Mouse (Mus musculus): ENCODE results near the gene Mrs2. TPM values are rescaled to one million over a fixed set of nuclear protein-coding genes. Genes with fewer than 3 reads are reported as not detected.
"Not testable (repeated sequence)": the region's sequence is repeated elsewhere in the genome, so short reads cannot be mapped to it uniquely, and the experiment has no call there.

The Mrs2 gene
- polyA plus RNA-seq, 1 experiment from 2014 or later, result 19.6 TPM

GRCm38 (mm10) chr13:24989006-24989405, 31.2 kb downstream of the Mrs2 start:
- Histone ChIP-seq H3K4me2 (replicated peaks; ENCODE audit: low read depth, low read length) (no peak overlapping the region), H3K9me3 (ENCODE audit: low read length) (no peaks in the 10 kb centered on the region), H3K36me3 (ENCODE audit: insufficient read depth, low read length) (peaks cover 29% of the 10 kb centered on the region), H3K27ac (ENCODE audit: low read length) (no peak overlapping the region), H3K9ac (replicated peaks; ENCODE audit: low read length) (no peak overlapping the region), H3K4me3 (ENCODE audit: low read length) (no peak overlapping the region), H3K4me1 (ENCODE audit: insufficient read depth, low read length) (peaks cover 3% of the 10 kb centered on the region; the same call in 1 of the 2 replicates), H3K27me3 (ENCODE audit: insufficient read depth, low read length) (no peaks in the 10 kb centered on the region)
- 74% methylated on average over 6 of the region's 6 CpGs for WGBS
- ATAC-seq (ENCODE audit: low FRiP score, low TSS enrichment), result peak; percentile 34; the same call in 1 of the 2 replicates

GRCm38 (mm10) chr13:24988391-24988790, 31.8 kb downstream of the Mrs2 start:
- Histone ChIP-seq H3K9me3 (ENCODE audit: low read length) (no peaks in the 10 kb centered on the region), H3K4me1 (ENCODE audit: insufficient read depth, low read length) (peaks cover 2% of the 10 kb centered on the region; the same call in 1 of the 2 replicates), H3K36me3 (ENCODE audit: insufficient read depth, low read length) (peaks cover 24% of the 10 kb centered on the region), H3K27ac (ENCODE audit: low read length) (no peak overlapping the region), H3K4me2 (replicated peaks; ENCODE audit: low read depth, low read length) (no peak overlapping the region), H3K9ac (replicated peaks; ENCODE audit: low read length) (no peak overlapping the region), H3K27me3 (ENCODE audit: insufficient read depth, low read length) (no peaks in the 10 kb centered on the region), H3K4me3 (ENCODE audit: low read length) (no peak overlapping the region)
- peak; percentile 85; the same call in 1 of the 2 replicates for ATAC-seq (ENCODE audit: low FRiP score, low TSS enrichment)
- WGBS, result 37% methylated on average over 7 of the region's 7 CpGs

- Histone ChIP-seq H3K4me1 (ENCODE audit: insufficient read depth, low read length) (no peaks in the 10 kb centered on the region), H3K4me2 (replicated peaks; ENCODE audit: low read depth, low read length) (no peak overlapping the region), H3K36me3 (ENCODE audit: insufficient read depth, low read length) (0 out of 2 replicates have a peak, but pooled peaks cover 11% of the 10 kb centered on the region), H3K27me3 (ENCODE audit: insufficient read depth, low read length) (no peaks in the 10 kb centered on the region), H3K4me3 (ENCODE audit: low read length) (no peak overlapping the region), H3K27ac (ENCODE audit: low read length) (no peak overlapping the region), H3K9ac (replicated peaks; ENCODE audit: low read length) (no peak overlapping the region), H3K9me3 (ENCODE audit: low read length) (no peaks in the 10 kb centered on the region)
- 70% methylated on average over 2 of the region's 2 CpGs for WGBS
- ATAC-seq (ENCODE audit: low FRiP score, low TSS enrichment), result no peak
These were observed 34.7 kb downstream of the Mrs2 start for GRCm38 (mm10) chr13:24985435-24985834.

- no peak overlapping the region for H3K27ac ChIP-seq (ENCODE audit: low read length)
- no peak for ATAC-seq (ENCODE audit: low FRiP score, low TSS enrichment)
- H3K4me2 ChIP-seq (replicated peaks; ENCODE audit: low read depth, low read length), result no peak overlapping the region
- H3K9me3 ChIP-seq (ENCODE audit: low read length), result no peaks in the 10 kb centered on the region
- H3K27me3 ChIP-seq (ENCODE audit: insufficient read depth, low read length), result no peaks in the 10 kb centered on the region
- no peaks in the 10 kb centered on the region for H3K36me3 ChIP-seq (ENCODE audit: insufficient read depth, low read length)
- H3K4me3 ChIP-seq (ENCODE audit: low read length), result no peak overlapping the region
- H3K4me1 ChIP-seq (ENCODE audit: insufficient read depth, low read length), result no peaks in the 10 kb centered on the region
- 85% methylated on average over 6 of the region's 6 CpGs for WGBS
- H3K9ac ChIP-seq (replicated peaks; ENCODE audit: low read length), result no peak overlapping the region
These were observed 39.1 kb downstream of the Mrs2 start for GRCm38 (mm10) chr13:24981031-24981430.

GRCm38 (mm10) chr13:24977820-24978342, 42.3 kb downstream of the Mrs2 start:
- H3K27me3 ChIP-seq (ENCODE audit: insufficient read depth, low read length), result no peaks in the 10 kb centered on the region
- no peaks in the 10 kb centered on the region for H3K36me3 ChIP-seq (ENCODE audit: insufficient read depth, low read length)
- H3K4me2 ChIP-seq (replicated peaks; ENCODE audit: low read depth, low read length), result no peak overlapping the region
- 80% methylated on average over 5 of the region's 5 CpGs for WGBS
- no peak overlapping the region for H3K9ac ChIP-seq (replicated peaks; ENCODE audit: low read length)
- H3K4me3 ChIP-seq (ENCODE audit: low read length), result no peak overlapping the region
- H3K4me1 ChIP-seq (ENCODE audit: insufficient read depth, low read length), result no peaks in the 10 kb centered on the region
- no peaks in the 10 kb centered on the region for H3K9me3 ChIP-seq (ENCODE audit: low read length)
- no peak for ATAC-seq (ENCODE audit: low FRiP score, low TSS enrichment)
- H3K27ac ChIP-seq (ENCODE audit: low read length), result no peak overlapping the region

- H3K9ac ChIP-seq (replicated peaks; ENCODE audit: low read length), result no peak overlapping the region
- ATAC-seq (ENCODE audit: low FRiP score, low TSS enrichment), result no peak
- no peak overlapping the region for H3K27ac ChIP-seq (ENCODE audit: low read length)
- H3K4me2 ChIP-seq (replicated peaks; ENCODE audit: low read depth, low read length), result no peak overlapping the region
- H3K27me3 ChIP-seq (ENCODE audit: insufficient read depth, low read length), result no peaks in the 10 kb centered on the region
- H3K36me3 ChIP-seq (ENCODE audit: insufficient read depth, low read length), result no peaks in the 10 kb centered on the region
- H3K9me3 ChIP-seq (ENCODE audit: low read length), result no peaks in the 10 kb centered on the region
- H3K4me3 ChIP-seq (ENCODE audit: low read length), result no peak overlapping the region
- H3K4me1 ChIP-seq (ENCODE audit: insufficient read depth, low read length), result no peaks in the 10 kb centered on the region
- WGBS, result 85% methylated on average over 4 of the region's 4 CpGs
These were observed 43.8 kb downstream of the Mrs2 start for GRCm38 (mm10) chr13:24976384-24976783.

GRCm38 (mm10) chr13:24971776-24972175, 48.4 kb downstream of the Mrs2 start:
- H3K4me3 ChIP-seq (ENCODE audit: low read length); H3K27ac ChIP-seq (ENCODE audit: low read length); H3K27me3 ChIP-seq (ENCODE audit: insufficient read depth, low read length); ATAC-seq (ENCODE audit: low FRiP score, low TSS enrichment); H3K4me2 ChIP-seq (replicated peaks; ENCODE audit: low read depth, low read length); H3K36me3 ChIP-seq (ENCODE audit: insufficient read depth, low read length); H3K9ac ChIP-seq (replicated peaks; ENCODE audit: low read length); H3K9me3 ChIP-seq (ENCODE audit: low read length); H3K4me1 ChIP-seq (ENCODE audit: insufficient read depth, low read length): not testable (repeated sequence)
- WGBS, result 79% methylated on average over 3 of the region's 3 CpGs

- no peaks in the 10 kb centered on the region for H3K36me3 ChIP-seq (ENCODE audit: insufficient read depth, low read length)
- 35% methylated on average over 5 of the region's 5 CpGs for WGBS
- no peak overlapping the region for H3K27ac ChIP-seq (ENCODE audit: low read length)
- H3K9ac ChIP-seq (replicated peaks; ENCODE audit: low read length), result peak overlapping the region; percentile 50
- H3K4me3 ChIP-seq (ENCODE audit: low read length), result peak overlapping the region; percentile 43
- H3K9me3 ChIP-seq (ENCODE audit: low read length), result no peaks in the 10 kb centered on the region
- H3K4me1 ChIP-seq (ENCODE audit: insufficient read depth, low read length), result peaks cover 5% of the 10 kb centered on the region; the same call in 1 of the 2 replicates
- no peaks in the 10 kb centered on the region for H3K27me3 ChIP-seq (ENCODE audit: insufficient read depth, low read length)
- ATAC-seq (ENCODE audit: low FRiP score, low TSS enrichment), result no peak
- peak overlapping the region; percentile 60 for H3K4me2 ChIP-seq (replicated peaks; ENCODE audit: low read depth, low read length)
These were observed 54.4 kb downstream of the Mrs2 start for GRCm38 (mm10) chr13:24965846-24966201.

- H3K4me1 ChIP-seq (ENCODE audit: insufficient read depth, low read length), result peaks cover 5% of the 10 kb centered on the region; the same call in 1 of the 2 replicates
- H3K9ac ChIP-seq (replicated peaks; ENCODE audit: low read length), result peak overlapping the region; percentile 50
- 15% methylated on average over 15 of the region's 15 CpGs for WGBS
- H3K4me3 ChIP-seq (ENCODE audit: low read length), result peak overlapping the region; percentile 43
- no peak for ATAC-seq (ENCODE audit: low FRiP score, low TSS enrichment)
- no peaks in the 10 kb centered on the region for H3K36me3 ChIP-seq (ENCODE audit: insufficient read depth, low read length)
- no peaks in the 10 kb centered on the region for H3K9me3 ChIP-seq (ENCODE audit: low read length)
- no peaks in the 10 kb centered on the region for H3K27me3 ChIP-seq (ENCODE audit: insufficient read depth, low read length)
- H3K27ac ChIP-seq (ENCODE audit: low read length), result no peak overlapping the region
- H3K4me2 ChIP-seq (replicated peaks; ENCODE audit: low read depth, low read length), result peak overlapping the region; percentile 60
These were observed 54.9 kb downstream of the Mrs2 start for GRCm38 (mm10) chr13:24965130-24965845.

GRCm38 (mm10) chr13:24962119-24962518, 58.1 kb downstream of the Mrs2 start:
- H3K9me3 ChIP-seq (ENCODE audit: low read length), result no peaks in the 10 kb centered on the region
- H3K9ac ChIP-seq (replicated peaks; ENCODE audit: low read length), result no peak overlapping the region
- H3K4me2 ChIP-seq (replicated peaks; ENCODE audit: low read depth, low read length), result no peak overlapping the region
- ATAC-seq (ENCODE audit: low FRiP score, low TSS enrichment), result no peak
- H3K4me3 ChIP-seq (ENCODE audit: low read length), result no peak overlapping the region
- no peaks in the 10 kb centered on the region for H3K27me3 ChIP-seq (ENCODE audit: insufficient read depth, low read length)
- no peaks in the 10 kb centered on the region for H3K36me3 ChIP-seq (ENCODE audit: insufficient read depth, low read length)
- WGBS, result 88% methylated on average over 8 of the region's 8 CpGs
- H3K4me1 ChIP-seq (ENCODE audit: insufficient read depth, low read length), result peaks cover 5% of the 10 kb centered on the region; the same call in 1 of the 2 replicates
- H3K27ac ChIP-seq (ENCODE audit: low read length), result no peak overlapping the region

All from kidney, embryonic 16.5 days (tissue).